Mouse (Mus musculus) adrenal gland, postnatal 14 days (tissue): Measurements from ENCODE around the gene Irs1. TPM values are rescaled to one million over a fixed set of nuclear protein-coding genes. Genes with fewer than 3 reads are reported as not detected.
A peak's percentile ranks its signal among the peaks of the same experiment; 100 is the strongest.

Experiments
- DNase-seq: peaks from one replicate; pipeline ENCODE4 v3.0.0; 2021; ENCODE audit warnings: mixed read lengths
- long read RNA-seq, 2 experiments: library from polyadenylated mRNA; stranded (forward); transcript quantifications; one replicate each; pipeline ENCODE4 v2.0.0; 2021
- total RNA-seq: library from RNA; stranded (reverse); gene quantifications from 2 replicates; pipeline ENCODE4 v1.2.3, GENCODE M21; 2021

The Irs1 gene
- 12.5 and 15.0 TPM in 2 replicates for total RNA-seq
- long read RNA-seq, experiment 1, full-length matches to known transcripts = 3 of 3 reads
- long read RNA-seq, experiment 1, partial matches to known transcripts = 0 of 3 reads
- long read RNA-seq, experiment 1, other reads (novel, unspliced or antisense) = 0 of 3 reads
- long read RNA-seq, experiment 2, full-length matches to known transcripts = 2 of 4 reads
- long read RNA-seq, experiment 2, partial matches to known transcripts = 0 of 4 reads
- long read RNA-seq, experiment 2, other reads (novel, unspliced or antisense) = 2 of 4 reads

DNA sequence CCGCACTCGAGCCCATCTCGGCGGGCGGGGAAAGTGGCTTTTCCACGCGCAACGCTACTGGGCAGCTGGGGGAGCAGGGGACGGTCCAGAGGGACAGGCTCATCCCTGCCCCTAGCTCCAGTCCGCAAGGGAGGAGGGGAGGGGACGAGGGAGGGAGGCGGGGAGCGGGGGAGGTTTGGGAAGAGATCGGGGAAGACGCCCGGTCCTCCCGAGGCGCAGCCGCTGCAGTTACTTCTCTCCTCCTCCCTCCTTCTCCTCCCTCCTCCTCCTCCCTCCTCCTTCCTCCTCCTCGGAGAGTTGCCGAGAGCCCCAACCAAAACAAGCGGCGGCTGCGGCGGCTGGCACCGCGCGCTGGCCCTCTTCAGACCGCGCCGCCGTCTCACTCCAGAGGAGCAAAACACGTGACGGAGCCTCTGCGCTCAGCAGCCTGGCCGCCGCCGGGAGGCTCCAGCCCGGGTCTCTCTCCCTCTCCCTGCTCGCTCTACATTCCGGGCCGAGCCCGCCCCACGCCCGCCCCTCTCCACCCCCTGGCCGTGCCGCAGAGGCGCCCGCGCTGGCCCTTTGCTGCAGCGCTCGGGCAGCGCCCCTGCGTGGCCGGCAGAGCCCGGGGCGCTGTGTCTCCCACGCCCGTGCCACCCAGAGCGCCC is at the start of gene Irs1:
TSS of gene Irs1 (minus strand) at position 266 of the 647 bp plus-strand sequence.
- peak; percentile 93 for DNase-seq

DNA sequence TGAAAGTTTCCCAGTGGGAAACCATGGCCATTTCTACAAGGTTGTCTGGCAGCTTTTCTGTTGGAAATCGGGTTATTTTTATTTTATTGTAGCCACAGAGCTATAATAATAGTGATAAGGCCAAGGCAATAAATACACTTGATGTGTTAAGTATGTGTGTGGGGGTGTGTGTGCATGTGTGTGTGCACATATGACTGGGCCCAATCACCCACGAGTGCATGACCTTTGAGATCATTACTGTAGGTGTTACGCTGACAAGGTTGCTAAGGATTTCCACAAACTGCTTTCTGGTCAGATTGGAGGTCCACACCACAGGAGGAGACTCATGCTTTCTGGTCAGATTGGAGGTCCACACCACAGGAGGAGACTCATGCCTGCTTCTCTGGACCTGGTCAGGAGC is 43.3 kb upstream of the Irs1 start:
- DNase-seq = no peak

- no peak for DNase-seq
Measured at GRCm38 (mm10) chr1:82329954-82330247, 38.7 kb upstream of the Irs1 start.

DNA sequence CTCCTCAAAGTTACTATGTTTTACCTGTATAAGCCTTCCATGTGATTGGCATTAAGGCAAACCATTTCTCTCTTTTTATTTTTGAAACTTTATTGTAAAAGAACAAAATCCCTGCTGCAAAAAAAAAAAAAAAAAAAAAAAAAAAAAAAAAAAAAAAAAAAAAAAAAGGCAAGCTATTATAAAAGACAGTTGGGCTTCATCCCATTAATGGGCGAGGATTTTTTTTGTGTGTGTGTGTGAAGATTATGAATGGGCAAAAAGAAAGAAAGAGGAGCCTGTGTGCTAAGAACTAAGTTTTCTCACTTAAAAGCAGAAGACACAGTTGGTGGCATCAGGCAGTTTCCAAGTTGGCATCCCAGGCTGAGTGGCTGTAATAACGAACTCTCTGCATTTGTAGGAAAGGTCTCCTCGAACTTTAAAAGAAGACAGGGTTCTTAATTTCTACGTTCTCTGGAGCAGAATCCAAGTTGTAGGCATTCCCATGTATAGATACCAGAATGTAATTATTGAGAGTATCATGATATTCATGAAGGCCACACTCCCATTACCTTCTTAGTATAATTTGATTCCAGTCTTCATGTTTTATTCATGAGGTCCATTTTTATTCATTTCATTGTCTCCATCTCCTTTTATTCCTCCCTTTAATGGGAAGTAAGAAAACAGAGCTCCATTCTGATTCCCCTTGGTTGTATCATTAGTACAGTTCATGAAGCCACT is 38.2 kb upstream of the Irs1 start:
- no peak for DNase-seq

DNA sequence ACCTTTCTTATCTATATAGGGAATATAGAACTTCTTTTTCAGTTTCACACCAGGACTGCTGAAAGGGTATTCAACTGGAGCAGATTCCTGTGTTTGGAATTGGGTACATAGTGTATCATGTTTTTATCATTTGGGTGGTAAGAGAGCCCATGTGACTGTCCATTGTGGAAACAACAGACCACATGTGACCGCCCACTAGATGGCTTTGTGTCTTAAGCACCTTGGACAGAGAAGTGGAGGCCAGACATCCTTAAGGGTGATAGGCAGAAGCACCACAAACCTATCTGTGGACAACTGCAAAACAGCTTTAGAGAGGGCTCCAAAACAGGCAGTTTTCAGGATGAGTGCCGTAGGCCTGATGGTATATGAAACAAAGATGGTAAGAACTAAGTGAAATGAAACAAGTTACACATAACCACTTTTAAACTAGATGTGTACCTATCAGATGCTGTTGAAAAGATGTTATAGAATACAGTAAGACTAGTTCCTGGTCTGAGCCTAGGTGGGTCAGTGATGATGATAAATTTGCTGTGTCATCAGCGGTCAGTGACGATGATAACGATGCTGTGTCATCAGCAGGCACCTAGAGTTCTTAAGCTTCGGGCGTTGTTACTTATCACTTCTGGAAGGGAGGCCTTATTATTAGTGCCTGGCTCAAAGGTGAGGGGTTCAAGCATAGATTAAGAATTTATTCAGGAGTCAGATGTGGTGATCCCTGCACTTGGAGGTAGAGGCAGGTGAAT is 37.0 kb upstream of the Irs1 start:
- DNase-seq = no peak

GRCm38 (mm10) chr1:82326120-82326519 is 34.9 kb upstream of the Irs1 start:
- no peak for DNase-seq

DNA sequence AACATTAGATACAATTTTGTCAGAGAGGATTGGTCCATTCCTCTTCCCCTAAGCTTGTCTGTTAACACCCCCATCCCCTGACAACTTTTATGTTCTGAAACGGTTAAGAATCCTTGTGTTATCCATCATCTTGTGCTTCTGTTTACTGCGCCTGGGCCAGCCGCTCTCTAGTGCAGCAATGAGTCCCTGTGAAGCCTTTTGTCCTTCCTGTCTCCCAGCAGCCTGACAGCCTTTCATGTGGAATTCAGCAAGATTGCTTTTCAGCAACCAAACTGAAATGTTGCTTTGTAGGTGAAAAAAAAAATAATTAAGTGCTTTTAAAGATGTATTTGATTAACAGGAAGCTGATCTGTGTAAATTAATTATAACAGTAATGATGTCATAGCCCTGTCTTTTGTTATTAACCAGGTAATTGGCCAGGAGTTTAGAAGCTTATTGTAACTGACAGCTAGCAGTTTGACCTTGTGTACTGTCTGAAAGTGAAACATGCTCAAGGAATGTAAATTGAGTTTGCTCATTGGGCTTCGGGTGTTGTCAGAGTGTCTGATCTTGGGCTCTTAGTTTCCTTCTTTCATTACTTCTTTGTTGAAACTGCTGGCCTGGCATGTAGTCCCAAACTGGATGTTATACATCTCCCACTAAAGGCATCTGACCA is 33.0 kb upstream of the Irs1 start:
- peak; percentile 8 for DNase-seq

GRCm38 (mm10) chr1:82321441-82321840 is 30.2 kb upstream of the Irs1 start:
- no peak for DNase-seq

DNA sequence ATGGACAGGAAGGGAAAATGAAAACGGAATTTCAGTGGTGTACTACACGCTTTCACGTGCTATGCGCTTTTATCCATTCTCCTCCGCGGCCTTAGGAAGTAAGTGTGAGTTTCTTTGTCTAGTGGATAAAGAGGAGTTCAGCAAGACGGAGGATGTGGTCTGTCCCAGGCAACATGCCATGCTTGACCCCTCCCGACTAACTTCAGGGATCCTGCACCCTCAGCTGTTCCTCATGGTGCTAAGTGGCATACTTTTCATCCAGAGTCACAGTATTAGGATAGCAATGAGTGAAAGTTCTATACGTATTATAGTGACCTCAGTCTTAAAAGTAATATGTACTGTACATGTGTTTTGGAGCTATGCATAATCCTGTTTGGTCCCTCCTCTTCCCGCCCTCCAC is 29.6 kb upstream of the Irs1 start:
- DNase-seq = no peak

- no peak for DNase-seq
Measured at GRCm38 (mm10) chr1:82320456-82320855, 29.2 kb upstream of the Irs1 start.

GRCm38 (mm10) chr1:82316746-82317126 is 25.5 kb upstream of the Irs1 start:
- peak; percentile 69 for DNase-seq

DNA sequence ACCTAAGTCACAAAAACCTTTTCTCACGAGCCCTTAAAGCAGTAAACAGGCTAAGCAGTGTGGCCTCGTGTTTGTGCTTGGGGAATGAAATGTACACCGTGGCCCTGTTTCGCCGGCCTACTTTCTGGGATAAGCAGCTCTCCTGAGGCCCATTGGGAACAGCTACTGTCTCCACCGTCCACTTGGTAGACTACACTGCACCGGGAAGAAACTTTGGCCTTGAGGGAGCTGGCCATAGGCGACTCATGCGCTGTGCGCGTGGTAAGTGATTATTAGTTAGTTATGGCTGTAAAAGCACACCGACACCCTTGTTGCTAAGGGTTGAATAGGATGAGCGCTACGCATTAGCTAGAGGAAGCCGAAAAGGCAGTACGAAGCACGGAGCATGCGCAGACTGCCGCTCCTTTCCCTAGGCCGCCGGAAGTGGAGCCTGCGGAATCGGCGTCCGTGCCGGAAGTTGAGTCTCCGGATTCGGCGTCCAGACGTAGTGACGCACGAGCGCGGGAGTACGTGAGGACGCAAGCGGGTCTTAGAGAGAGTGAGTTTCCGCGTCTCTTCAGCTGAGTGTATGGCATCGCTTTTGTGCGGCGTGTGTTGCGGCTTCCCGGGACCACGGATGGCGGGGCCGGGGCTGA is 25.0 kb upstream of the Irs1 start, which contains the start of gene Rhbdd1:
TSS of gene Rhbdd1 (plus strand) at position 342 of the 635 bp plus-strand sequence.
- peak; percentile 98 for DNase-seq

DNA sequence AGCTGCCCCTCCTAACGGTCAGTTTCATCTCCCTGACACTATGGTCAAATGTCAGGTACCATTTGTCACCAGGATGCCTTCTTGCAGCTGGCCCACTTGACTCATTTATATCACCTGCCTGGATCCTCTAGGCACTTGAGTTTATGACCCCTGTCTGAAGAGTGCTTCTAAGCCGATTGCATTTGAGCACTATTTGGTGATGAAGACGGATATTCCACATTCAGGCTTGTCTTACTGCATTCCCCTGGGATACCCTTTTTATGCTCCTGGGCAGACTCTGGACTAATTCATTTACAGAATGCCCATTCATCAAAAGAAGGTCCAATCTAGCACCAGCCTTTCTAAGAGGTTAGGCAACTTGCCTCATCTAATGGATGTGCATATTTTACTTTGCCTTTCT is 13.3 kb upstream of the Irs1 start:
- no peak for DNase-seq

DNA sequence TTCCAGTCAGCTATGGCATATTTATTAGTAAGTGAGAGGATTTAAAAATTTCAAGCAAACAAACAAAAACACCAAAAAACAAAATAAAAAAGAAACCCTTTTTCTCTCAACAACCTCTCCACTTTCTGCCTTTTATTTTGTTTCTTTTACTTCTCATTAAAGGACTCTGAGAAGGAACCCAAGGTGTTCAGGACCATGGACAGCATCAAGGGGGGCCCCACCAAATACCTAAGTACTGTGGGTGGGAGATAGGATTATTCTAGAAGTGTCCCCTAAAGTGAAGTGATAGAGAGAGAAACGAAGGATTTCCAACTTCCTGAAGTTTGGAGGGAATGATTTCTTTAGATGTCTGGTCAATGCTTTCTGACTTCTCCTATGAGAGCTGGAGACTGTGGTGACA is 7.4 kb upstream of the Irs1 start:
- no peak for DNase-seq

GRCm38 (mm10) chr1:82294102-82294501 is 2.9 kb upstream of the Irs1 start:
- peak; percentile 34 for DNase-seq

GRCm38 (mm10) chr1:82292771-82293170 is 1.6 kb upstream of the Irs1 start:
- peak; percentile 61 for DNase-seq

- no peak for DNase-seq
Measured at GRCm38 (mm10) chr1:82291930-82292712, 905 bp upstream of the Irs1 start.

DNA sequence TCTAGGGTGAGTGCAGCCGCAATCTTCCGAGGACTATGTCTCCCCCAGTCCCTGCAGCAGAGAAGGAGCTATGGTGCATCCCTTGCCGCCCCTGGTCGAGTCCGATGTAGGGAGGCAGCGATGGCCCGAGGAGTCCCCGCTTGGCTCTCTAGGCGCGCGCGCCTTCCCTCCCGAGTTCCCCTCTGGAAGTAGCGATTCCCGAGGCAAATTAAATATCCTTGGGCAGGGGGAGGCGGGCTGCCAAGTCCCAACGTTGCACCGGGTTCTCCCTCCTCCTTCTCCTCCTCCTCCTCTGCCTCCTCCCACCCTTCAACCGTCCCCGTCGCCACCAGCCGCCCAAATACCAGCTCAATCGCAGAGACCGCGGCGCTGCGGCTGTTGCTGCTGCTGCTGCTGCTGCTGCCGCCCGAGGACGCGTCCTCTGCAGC is 479 bp downstream of the Irs1 start:
- DNase-seq = peak; percentile 89

- DNase-seq = peak; percentile 64
Measured at GRCm38 (mm10) chr1:82289990-82290681, 1.1 kb downstream of the Irs1 start.
